Mouse (Mus musculus): ENCODE data around the gene Spata19. TPM values are rescaled to one million over a fixed set of nuclear protein-coding genes. Genes with fewer than 3 reads are reported as not detected.

The Spata19 gene
- total RNA-seq (2014; fragmentation: Nextera tagmentation) (not detected in 2 replicates), total RNA-seq (2017) (not detected in 2 replicates)

GRCm38 (mm10) chr9:27396500-27396899 is at the start of gene Spata19:
TSS of gene Spata19 (plus strand) at chr9:27396800.
- no peak for ATAC-seq (replicated peaks; ENCODE audit: low FRiP score, low TSS enrichment, poor library complexity, severe bottlenecking)

GRCm38 (mm10) chr9:27353082-27353481 is 43.5 kb upstream of the Spata19 start:
- no peak for ATAC-seq (replicated peaks; ENCODE audit: low FRiP score, low TSS enrichment, poor library complexity, severe bottlenecking)

- no peak for ATAC-seq (replicated peaks; ENCODE audit: low FRiP score, low TSS enrichment, poor library complexity, severe bottlenecking)
Measured at GRCm38 (mm10) chr9:27357893-27358292, 38.7 kb upstream of the Spata19 start.

GRCm38 (mm10) chr9:27367231-27367630 is 29.4 kb upstream of the Spata19 start:
- no peak for ATAC-seq (replicated peaks; ENCODE audit: low FRiP score, low TSS enrichment, poor library complexity, severe bottlenecking)

GRCm38 (mm10) chr9:27369108-27369507 is 27.5 kb upstream of the Spata19 start:
- no peak for ATAC-seq (replicated peaks; ENCODE audit: low FRiP score, low TSS enrichment, poor library complexity, severe bottlenecking)

GRCm38 (mm10) chr9:27375746-27376145 is 20.9 kb upstream of the Spata19 start:
- no peak for ATAC-seq (replicated peaks; ENCODE audit: low FRiP score, low TSS enrichment, poor library complexity, severe bottlenecking)

- ATAC-seq (replicated peaks; ENCODE audit: low FRiP score, low TSS enrichment, poor library complexity, severe bottlenecking), result no peak
Measured at GRCm38 (mm10) chr9:27386951-27387350, 9.6 kb upstream of the Spata19 start.

GRCm38 (mm10) chr9:27401169-27401568 is 4.6 kb downstream of the Spata19 start:
- no peak for ATAC-seq (replicated peaks; ENCODE audit: low FRiP score, low TSS enrichment, poor library complexity, severe bottlenecking)

- 0 out of 2 replicates have a peak, but pooled peaks have one; percentile 41 for ATAC-seq (replicated peaks; ENCODE audit: low FRiP score, low TSS enrichment, poor library complexity, severe bottlenecking)
Measured at GRCm38 (mm10) chr9:27409733-27410132, 13.1 kb downstream of the Spata19 start.

- peak; percentile 63; the same call in 1 of the 2 replicates for ATAC-seq (replicated peaks; ENCODE audit: low FRiP score, low TSS enrichment, poor library complexity, severe bottlenecking)
Measured at GRCm38 (mm10) chr9:27414058-27414460, 17.5 kb downstream of the Spata19 start.

GRCm38 (mm10) chr9:27424511-27424910 is 27.9 kb downstream of the Spata19 start:
- ATAC-seq (replicated peaks; ENCODE audit: low FRiP score, low TSS enrichment, poor library complexity, severe bottlenecking), result no peak

GRCm38 (mm10) chr9:27428552-27428951 is 32.0 kb downstream of the Spata19 start:
- no peak for ATAC-seq (replicated peaks; ENCODE audit: low FRiP score, low TSS enrichment, poor library complexity, severe bottlenecking)

GRCm38 (mm10) chr9:27433301-27433700 is 36.7 kb downstream of the Spata19 start:
- no peak for ATAC-seq (replicated peaks; ENCODE audit: low FRiP score, low TSS enrichment, poor library complexity, severe bottlenecking)

GRCm38 (mm10) chr9:27435936-27436335 is 39.3 kb downstream of the Spata19 start:
- ATAC-seq (replicated peaks; ENCODE audit: low FRiP score, low TSS enrichment, poor library complexity, severe bottlenecking), result no peak

GRCm38 (mm10) chr9:27437391-27438061 is 40.9 kb downstream of the Spata19 start:
- no peak for ATAC-seq (replicated peaks; ENCODE audit: low FRiP score, low TSS enrichment, poor library complexity, severe bottlenecking)

GRCm38 (mm10) chr9:27449780-27450422 is 53.3 kb downstream of the Spata19 start:
- no peak for ATAC-seq (replicated peaks; ENCODE audit: low FRiP score, low TSS enrichment, poor library complexity, severe bottlenecking)

Other genes with a start within 250 kb of the Spata19 start
- not detected in 2 replicates for gene Jam3, start 241.4 kb upstream of the Spata19 start, total RNA-seq (2014; fragmentation: Nextera tagmentation)
- gene Jam3, start 241.4 kb upstream of the Spata19 start, total RNA-seq (2017), result not detected in 2 replicates
- gene Igsf9b, start 97.6 kb upstream of the Spata19 start, total RNA-seq (2014; fragmentation: Nextera tagmentation), result not detected in 2 replicates
- not detected in 2 replicates for gene Igsf9b, start 97.6 kb upstream of the Spata19 start, total RNA-seq (2017)